Mouse (Mus musculus): ENCODE measurements around the gene Aldh3a1. TPM values are rescaled to one million over a fixed set of nuclear protein-coding genes. Genes with fewer than 3 reads are reported as not detected.

Gene Aldh3a1
- polyA plus RNA-seq, 1 experiment from 2014 or later, result 2.1 TPM

DNA sequence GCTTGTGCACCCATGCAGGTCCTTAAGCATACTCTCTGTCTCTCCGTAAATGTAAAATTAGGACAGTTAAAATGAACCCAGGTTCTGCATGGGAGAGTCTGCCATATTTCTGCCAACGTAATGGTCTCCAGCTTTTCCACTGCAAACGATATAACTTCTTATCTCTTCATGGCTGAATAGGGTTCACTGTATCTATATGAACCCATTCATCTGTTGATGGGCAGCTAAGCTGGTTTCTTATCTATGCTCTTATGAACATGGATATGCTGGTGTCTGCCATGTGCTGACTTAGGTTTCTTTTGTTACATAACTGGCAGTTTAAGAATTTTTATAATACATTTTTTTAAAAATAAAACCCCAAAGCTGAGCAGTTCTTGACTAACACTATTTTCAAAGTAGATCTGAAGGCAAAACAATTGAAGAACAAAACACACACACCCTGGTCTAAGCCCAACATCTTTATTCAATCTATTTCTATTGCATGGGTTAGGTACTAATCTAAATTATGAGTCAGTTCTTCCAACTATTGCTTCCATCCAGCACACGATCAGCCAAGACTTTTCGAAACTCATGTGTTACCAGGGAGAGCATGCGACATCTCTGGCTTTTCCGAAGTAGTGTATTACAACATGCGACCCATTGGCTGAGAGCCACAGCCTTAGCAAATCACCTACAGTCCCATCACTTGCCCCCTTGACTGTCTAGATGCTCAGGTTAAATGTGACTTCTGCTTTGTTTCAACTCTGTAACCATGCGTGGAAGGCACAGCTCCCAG, 15.8 kb downstream of the Aldh3a1 start:
- 87% methylated on average over 9 of the region's 9 CpGs for WGBS
- Histone ChIP-seq H3K27ac (no peak overlapping the region), H3K4me2 (no peak overlapping the region), H3K4me3 (no peak overlapping the region), H3K4me1 (0 out of 2 replicates have a peak, but pooled peaks cover 8% of the 10 kb centered on the region), H3K27me3 (no peaks in the 10 kb centered on the region), H3K9ac (no peak overlapping the region), H3K9me3 (no peaks in the 10 kb centered on the region), H3K36me3 (no peaks in the 10 kb centered on the region)
- no peak for ATAC-seq (ENCODE audit: insufficient number of reproducible peaks, insufficient read depth, low FRiP score, low TSS enrichment, low read depth)

DNA sequence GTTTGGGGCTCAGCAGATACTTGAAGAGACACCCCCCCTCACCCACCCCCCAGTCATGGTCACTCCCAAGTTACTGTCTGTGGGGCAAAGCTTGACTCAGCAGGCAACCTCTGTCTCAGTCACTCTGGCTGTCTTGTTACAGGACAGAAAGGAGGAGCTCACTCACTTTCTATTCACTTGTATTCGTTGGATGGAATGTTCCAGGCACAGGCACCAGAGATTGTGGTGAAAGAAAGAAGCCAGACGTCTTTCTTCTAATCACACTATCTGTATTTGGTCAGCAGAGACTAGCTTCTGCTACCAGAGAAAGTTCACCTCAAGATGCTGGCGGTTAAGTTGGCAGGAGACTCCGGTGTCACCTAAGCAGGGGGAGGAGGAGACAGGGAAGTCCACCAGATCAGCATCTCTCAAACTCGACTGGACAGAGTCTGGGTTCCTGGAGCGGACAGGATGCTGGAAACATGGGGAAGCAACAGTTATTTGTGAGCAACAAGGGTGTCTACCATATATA, 17.0 kb downstream of the Aldh3a1 start:
- H3K27me3 ChIP-seq, result no peaks in the 10 kb centered on the region
- ATAC-seq (ENCODE audit: insufficient number of reproducible peaks, insufficient read depth, low FRiP score, low TSS enrichment, low read depth), result no peak
- H3K9me3 ChIP-seq, result no peaks in the 10 kb centered on the region
- H3K4me2 ChIP-seq, result no peak overlapping the region
- 0 out of 2 replicates have a peak, but pooled peaks cover 8% of the 10 kb centered on the region for H3K4me1 ChIP-seq
- 76% methylated on average over 6 of the region's 6 CpGs for WGBS
- no peak overlapping the region for H3K4me3 ChIP-seq
- no peak overlapping the region for H3K9ac ChIP-seq
- H3K27ac ChIP-seq, result no peak overlapping the region
- no peaks in the 10 kb centered on the region for H3K36me3 ChIP-seq

DNA sequence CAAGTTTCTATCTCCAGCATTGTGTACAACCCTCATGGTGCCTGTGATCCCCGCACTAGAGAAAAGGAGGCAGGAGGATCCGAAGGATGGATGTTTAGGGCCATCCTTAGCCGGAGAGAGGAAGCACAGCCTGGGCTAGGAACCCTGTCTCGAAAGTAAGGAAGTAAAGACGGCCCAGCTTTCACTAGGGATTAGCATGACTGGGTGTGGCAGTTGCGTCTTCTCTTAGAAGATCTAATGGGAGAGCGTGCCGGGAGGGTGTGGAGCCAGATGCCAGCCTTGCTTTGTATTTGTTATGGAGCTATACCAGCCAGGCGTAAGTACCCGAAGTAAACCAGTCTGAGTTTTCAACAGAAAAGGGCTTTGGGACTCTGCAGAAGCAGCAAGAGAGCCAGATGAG, 17.6 kb downstream of the Aldh3a1 start:
- H3K27me3 ChIP-seq, result no peaks in the 10 kb centered on the region
- 82% methylated on average over 10 of the region's 10 CpGs for WGBS
- H3K4me3 ChIP-seq, result no peak overlapping the region
- no peaks in the 10 kb centered on the region for H3K36me3 ChIP-seq
- no peak overlapping the region for H3K4me2 ChIP-seq
- H3K9ac ChIP-seq, result no peak overlapping the region
- 0 out of 2 replicates have a peak, but pooled peaks cover 8% of the 10 kb centered on the region for H3K4me1 ChIP-seq
- no peak for ATAC-seq (ENCODE audit: insufficient number of reproducible peaks, insufficient read depth, low FRiP score, low TSS enrichment, low read depth)
- H3K27ac ChIP-seq, result no peak overlapping the region
- no peaks in the 10 kb centered on the region for H3K9me3 ChIP-seq

DNA sequence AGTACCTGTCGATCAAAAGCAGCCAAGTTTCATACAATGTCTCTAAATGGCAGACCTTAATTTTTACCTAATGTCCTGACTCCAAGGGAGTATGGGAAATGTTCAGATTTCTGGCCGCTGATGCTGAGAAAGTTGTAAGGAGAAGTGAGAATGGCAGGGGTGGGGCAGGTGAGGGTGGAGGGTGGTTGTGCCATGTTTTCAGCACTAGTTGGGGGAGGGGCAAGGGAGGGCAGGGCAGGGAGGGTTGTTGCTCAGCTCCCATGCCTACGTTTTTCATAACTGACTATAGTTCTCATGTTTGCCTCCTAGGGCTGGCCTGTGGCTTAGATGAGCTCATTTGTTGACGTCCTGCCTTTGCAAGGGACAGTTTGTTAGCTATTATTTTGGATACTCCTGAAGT, 18.2 kb downstream of the Aldh3a1 start:
- no peak overlapping the region for H3K9ac ChIP-seq
- H3K4me1 ChIP-seq, result 0 out of 2 replicates have a peak, but pooled peaks cover 8% of the 10 kb centered on the region
- ATAC-seq (ENCODE audit: insufficient number of reproducible peaks, insufficient read depth, low FRiP score, low TSS enrichment, low read depth), result no peak
- no peaks in the 10 kb centered on the region for H3K9me3 ChIP-seq
- no peak overlapping the region for H3K27ac ChIP-seq
- no peaks in the 10 kb centered on the region for H3K27me3 ChIP-seq
- H3K36me3 ChIP-seq, result no peaks in the 10 kb centered on the region
- H3K4me3 ChIP-seq, result no peak overlapping the region
- H3K4me2 ChIP-seq, result no peak overlapping the region
- 71% methylated on average over 4 of the region's 4 CpGs for WGBS

DNA sequence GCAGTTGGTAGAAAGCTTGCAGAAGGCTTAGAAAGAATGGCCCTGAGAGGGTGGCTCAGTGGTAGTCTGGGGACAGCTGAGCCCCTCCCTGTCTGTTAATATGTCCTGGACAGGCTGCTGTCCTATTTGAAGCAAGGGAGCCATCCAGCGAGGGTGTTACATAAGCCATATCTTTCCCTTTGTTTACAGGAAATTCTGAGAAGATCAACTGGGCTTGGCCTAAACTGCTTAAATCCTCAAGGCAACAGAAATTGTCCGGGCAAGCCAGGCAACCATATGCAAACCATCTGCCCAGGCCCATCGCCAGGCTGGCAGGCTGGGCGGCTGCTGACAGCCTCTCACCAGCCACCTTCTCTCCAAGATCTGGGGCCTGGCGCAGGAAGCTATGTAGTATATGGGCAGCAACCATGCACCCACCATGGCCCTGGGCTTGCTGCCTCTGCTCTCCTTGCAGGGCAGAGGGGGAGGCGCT, 18.6 kb downstream of the Aldh3a1 start:
- Histone ChIP-seq H3K4me1 (peaks cover 8% of the 10 kb centered on the region; the same call in 1 of the 2 replicates), H3K27ac (no peak overlapping the region), H3K27me3 (no peaks in the 10 kb centered on the region), H3K4me2 (no peak overlapping the region), H3K36me3 (no peaks in the 10 kb centered on the region), H3K9ac (no peak overlapping the region), H3K9me3 (no peaks in the 10 kb centered on the region), H3K4me3 (no peak overlapping the region)
- WGBS, result 72% methylated on average over 6 of the region's 6 CpGs
- no peak for ATAC-seq (ENCODE audit: insufficient number of reproducible peaks, insufficient read depth, low FRiP score, low TSS enrichment, low read depth)

DNA sequence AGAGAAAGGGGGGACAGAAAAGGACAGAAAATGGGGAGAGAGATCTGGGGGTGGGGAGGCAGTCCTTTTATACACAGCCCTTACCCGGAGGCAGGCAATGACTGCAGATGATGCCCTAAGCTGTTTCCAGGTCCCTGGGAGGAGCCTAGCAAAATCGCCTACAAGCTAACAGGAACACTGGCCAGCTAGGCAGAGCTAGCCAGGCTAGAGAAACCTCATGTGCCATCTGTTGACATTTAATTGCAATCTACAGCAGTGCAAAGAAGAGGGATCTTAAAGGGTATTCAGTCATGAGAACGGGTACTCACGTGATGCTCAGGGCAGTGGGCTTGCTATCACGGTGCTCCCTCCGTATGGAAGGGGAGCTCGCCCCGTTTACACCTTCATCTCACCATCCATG, 20.5 kb downstream of the Aldh3a1 start:
- WGBS, result 83% methylated on average over 8 of the region's 8 CpGs
- peaks cover 6% of the 10 kb centered on the region for H3K27me3 ChIP-seq
- H3K27ac ChIP-seq, result no peak overlapping the region
- peaks cover 18% of the 10 kb centered on the region for H3K4me1 ChIP-seq
- ATAC-seq (ENCODE audit: insufficient number of reproducible peaks, insufficient read depth, low FRiP score, low TSS enrichment, low read depth), result no peak
- no peaks in the 10 kb centered on the region for H3K9me3 ChIP-seq
- H3K36me3 ChIP-seq, result no peaks in the 10 kb centered on the region
- no peak overlapping the region for H3K9ac ChIP-seq
- H3K4me3 ChIP-seq, result no peak overlapping the region
- no peak overlapping the region for H3K4me2 ChIP-seq

DNA sequence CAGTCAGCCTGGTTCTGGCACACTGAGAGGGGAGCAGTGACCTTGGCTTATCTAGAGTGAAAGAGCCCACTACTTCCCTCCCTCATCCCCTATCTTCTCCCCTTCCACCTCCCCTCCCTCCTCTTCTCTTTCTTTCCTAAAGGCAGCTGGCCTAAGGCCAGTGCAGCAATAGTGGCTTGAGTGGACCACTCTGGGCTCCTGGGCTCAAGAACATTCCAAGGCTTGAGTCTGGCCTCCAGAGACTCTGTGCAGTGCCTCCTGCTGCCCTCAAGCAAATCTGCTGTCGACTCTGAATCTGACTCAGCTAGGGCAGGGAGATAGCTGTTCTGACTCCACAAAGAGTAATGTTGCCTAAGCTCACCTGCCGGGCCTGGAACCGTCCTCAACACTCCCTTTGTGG, 21.1 kb downstream of the Aldh3a1 start:
- no peaks in the 10 kb centered on the region for H3K36me3 ChIP-seq
- H3K9me3 ChIP-seq, result no peaks in the 10 kb centered on the region
- peaks cover 6% of the 10 kb centered on the region for H3K27me3 ChIP-seq
- no peak for ATAC-seq (ENCODE audit: insufficient number of reproducible peaks, insufficient read depth, low FRiP score, low TSS enrichment, low read depth)
- H3K9ac ChIP-seq, result no peak overlapping the region
- no peak overlapping the region for H3K27ac ChIP-seq
- H3K4me1 ChIP-seq, result peaks cover 18% of the 10 kb centered on the region
- no peak overlapping the region for H3K4me3 ChIP-seq
- no peak overlapping the region for H3K4me2 ChIP-seq
- WGBS, result 66% methylated on average over 3 of the region's 3 CpGs

DNA sequence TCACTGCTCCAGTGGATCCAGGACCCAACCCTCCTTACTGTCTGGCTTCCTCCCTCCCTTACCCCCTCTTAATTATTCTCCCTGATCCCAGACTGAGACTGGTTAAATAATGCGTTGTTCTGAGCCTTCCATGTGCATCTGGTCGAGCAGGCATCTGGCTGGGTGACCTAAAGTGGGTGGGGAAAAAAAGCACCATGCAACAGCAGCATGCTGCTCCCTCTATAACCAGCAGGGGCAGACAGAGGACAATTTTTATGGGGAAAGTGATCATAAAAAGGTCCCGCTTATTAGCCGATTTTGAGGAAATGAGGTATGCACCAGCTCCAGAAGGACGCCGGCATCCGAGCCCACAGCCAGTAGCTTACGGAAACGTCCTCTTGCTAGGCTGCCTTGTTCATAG, 24.0 kb downstream of the Aldh3a1 start:
- Histone ChIP-seq H3K27me3 (peaks cover 6% of the 10 kb centered on the region), H3K4me2 (peak overlapping the region; percentile 50), H3K9ac (no peak overlapping the region), H3K4me3 (0 out of 2 replicates have a peak overlapping the region, but pooled peaks have one; percentile 14), H3K9me3 (no peaks in the 10 kb centered on the region), H3K27ac (no peak overlapping the region), H3K4me1 (peaks cover 11% of the 10 kb centered on the region), H3K36me3 (no peaks in the 10 kb centered on the region)
- WGBS, result 12% methylated on average over 9 of the region's 9 CpGs
- no peak for ATAC-seq (ENCODE audit: insufficient number of reproducible peaks, insufficient read depth, low FRiP score, low TSS enrichment, low read depth)

DNA sequence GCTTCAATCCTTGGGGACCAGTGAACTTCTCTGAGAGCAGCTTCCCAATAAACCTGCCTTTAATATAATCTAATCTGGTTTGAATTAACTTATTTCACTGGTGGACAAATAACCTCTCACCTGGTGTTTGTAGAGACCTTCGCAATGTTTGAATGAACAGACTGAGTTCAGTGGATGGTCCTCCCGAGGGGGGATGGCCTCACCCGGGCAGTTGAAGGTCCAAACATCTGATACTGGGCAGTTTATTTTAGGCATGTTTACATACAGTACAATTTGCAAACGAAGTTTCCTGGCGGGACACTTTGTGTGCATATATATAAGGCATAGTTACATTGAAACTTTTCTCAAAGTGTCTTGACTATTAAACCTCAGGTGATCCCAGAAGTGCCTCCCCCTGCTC, 26.8 kb downstream of the Aldh3a1 start:
- no peak for ATAC-seq (ENCODE audit: insufficient number of reproducible peaks, insufficient read depth, low FRiP score, low TSS enrichment, low read depth)
- H3K4me3 ChIP-seq, result no peak overlapping the region
- H3K4me1 ChIP-seq, result peaks cover 10% of the 10 kb centered on the region
- no peak overlapping the region for H3K4me2 ChIP-seq
- H3K9ac ChIP-seq, result no peak overlapping the region
- 49% methylated on average over 5 of the region's 5 CpGs for WGBS
- peaks cover 6% of the 10 kb centered on the region for H3K27me3 ChIP-seq
- H3K36me3 ChIP-seq, result no peaks in the 10 kb centered on the region
- no peaks in the 10 kb centered on the region for H3K9me3 ChIP-seq
- no peak overlapping the region for H3K27ac ChIP-seq

DNA sequence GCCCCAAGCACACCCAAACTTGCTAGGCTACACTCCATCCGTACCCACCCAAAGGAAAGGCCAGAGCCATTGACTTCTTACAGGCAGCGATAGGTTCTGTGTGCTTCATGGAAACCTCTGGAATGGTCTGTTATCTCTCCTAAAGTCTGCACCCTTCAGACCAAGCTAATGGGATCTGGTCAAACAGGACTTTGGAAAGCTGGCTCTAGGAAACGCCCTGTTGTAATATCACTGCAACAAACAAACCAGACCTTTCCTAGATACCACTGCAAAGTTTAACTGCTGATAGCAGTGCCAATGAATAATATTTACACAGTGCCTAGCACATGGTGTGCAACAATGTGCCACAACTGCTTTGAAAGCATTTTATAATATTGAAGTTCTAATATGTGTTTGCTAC, 28.7 kb downstream of the Aldh3a1 start:
- peaks cover 6% of the 10 kb centered on the region for H3K27me3 ChIP-seq
- peaks cover 9% of the 10 kb centered on the region for H3K4me1 ChIP-seq
- H3K9me3 ChIP-seq, result no peaks in the 10 kb centered on the region
- no peak overlapping the region for H3K4me3 ChIP-seq
- no peak overlapping the region for H3K27ac ChIP-seq
- ATAC-seq (ENCODE audit: insufficient number of reproducible peaks, insufficient read depth, low FRiP score, low TSS enrichment, low read depth), result no peak
- H3K4me2 ChIP-seq, result no peak overlapping the region
- no peaks in the 10 kb centered on the region for H3K36me3 ChIP-seq
- WGBS, result 87% methylated on average over 3 of the region's 3 CpGs
- H3K9ac ChIP-seq, result no peak overlapping the region

DNA sequence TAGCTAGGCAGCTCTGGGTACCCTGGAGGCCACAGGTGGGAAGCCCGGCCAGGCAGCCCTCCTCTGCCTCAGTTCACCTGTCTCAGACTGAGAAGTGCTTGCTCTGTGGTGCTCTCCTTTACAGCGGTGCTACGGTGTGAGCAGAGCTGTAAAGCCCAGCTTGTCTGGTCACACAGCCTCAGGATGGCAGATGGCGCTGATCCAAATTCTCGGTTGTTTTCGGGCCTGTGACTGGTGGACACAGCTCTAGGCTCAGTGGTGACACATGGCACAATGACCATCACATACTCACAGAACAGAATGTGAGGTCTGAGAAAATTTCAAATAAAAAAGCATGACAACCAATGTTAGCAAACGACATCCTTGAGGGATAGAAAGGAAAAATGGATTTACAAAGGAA, 37.1 kb downstream of the Aldh3a1 start:
- Histone ChIP-seq H3K27me3 (no peaks in the 10 kb centered on the region), H3K27ac (no peak overlapping the region), H3K4me1 (no peaks in the 10 kb centered on the region), H3K4me3 (no peak overlapping the region), H3K9ac (no peak overlapping the region), H3K36me3 (peaks cover 47% of the 10 kb centered on the region), H3K9me3 (no peaks in the 10 kb centered on the region), H3K4me2 (no peak overlapping the region)
- no peak for ATAC-seq (ENCODE audit: insufficient number of reproducible peaks, insufficient read depth, low FRiP score, low TSS enrichment, low read depth)
- 87% methylated on average over 7 of the region's 7 CpGs for WGBS

DNA sequence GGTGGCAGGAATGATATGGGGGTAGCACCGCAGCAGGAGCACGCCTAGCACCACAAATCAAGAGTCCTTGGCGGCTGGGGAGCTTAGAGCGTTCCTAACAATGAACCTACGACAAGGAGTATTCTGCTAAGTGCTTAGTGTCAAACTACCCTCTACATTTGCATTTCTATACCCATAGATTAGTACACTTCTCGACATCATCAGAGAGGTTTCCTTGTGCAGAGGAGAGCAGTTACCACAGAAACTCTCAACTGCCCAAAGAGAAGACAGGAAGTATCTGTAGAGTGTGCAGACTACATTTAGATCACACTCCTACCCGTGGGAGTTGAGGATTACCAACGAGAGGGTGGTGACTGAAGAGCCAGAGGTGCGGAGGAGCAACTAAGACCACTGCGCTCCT, 44.4 kb downstream of the Aldh3a1 start:
- Histone ChIP-seq H3K4me2 (no peak overlapping the region), H3K9ac (no peak overlapping the region), H3K4me1 (no peaks in the 10 kb centered on the region), H3K27ac (no peak overlapping the region), H3K27me3 (no peaks in the 10 kb centered on the region), H3K9me3 (no peaks in the 10 kb centered on the region), H3K4me3 (no peak overlapping the region), H3K36me3 (peaks cover 84% of the 10 kb centered on the region)
- WGBS, result 83% methylated on average over 10 of the region's 10 CpGs
- ATAC-seq (ENCODE audit: insufficient number of reproducible peaks, insufficient read depth, low FRiP score, low TSS enrichment, low read depth), result no peak

All from embryonic facial prominence, embryonic 13.5 days (tissue).